Mouse (Mus musculus) hindlimb bud, embryonic 11.5 days (tissue): ENCODE results near the gene Dusp1.

ENCODE experiments used
- DNase-seq: peaks from one replicate; pipeline ENCODE4 v3.0.0-alpha.2; 2012; ENCODE audit warnings: low read depth, low spot score; ENCODE audit errors: extremely low spot score

Dusp1 gene

DNA sequence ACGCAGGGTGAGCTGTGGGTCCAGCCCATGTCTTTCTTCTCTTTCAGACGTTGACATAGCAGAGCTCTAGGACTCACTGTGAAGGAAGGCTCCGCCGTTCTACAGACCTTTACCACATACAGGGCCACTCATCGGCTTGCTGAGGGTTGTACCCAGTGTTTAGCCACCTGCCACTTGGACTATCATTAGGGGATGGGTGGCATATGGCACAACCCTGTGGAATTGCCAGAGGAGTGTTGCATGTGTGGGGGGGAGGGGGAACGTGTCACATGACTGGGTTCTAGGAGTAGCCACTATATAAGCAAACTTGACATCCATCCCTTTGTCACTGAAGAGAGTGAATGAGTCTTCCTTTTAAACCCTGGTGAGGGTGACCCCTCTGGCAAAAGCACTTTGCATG lies 1.5 kb upstream of the Dusp1 start:
- no peak for DNase-seq

DNA sequence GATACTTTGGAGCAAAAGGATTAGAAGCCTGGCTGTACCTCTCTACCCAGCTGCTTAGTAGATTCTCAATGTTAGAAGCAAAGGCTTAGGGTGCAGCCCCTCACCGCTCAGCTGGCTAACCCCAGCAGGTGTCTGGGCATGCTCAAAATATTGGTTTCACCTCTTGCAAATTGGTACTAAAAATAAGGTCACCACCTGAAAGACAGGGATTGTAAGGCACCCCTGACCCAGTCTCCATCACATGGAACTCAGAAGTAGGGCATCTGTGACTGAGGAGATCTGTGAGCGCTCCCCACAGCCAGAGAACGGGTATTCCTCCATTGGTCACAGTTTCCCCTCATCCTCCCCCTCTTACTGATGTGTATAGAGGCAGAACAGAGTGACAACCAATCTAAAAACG lies 364 bp upstream of the Dusp1 start:
- DNase-seq = no peak

DNA sequence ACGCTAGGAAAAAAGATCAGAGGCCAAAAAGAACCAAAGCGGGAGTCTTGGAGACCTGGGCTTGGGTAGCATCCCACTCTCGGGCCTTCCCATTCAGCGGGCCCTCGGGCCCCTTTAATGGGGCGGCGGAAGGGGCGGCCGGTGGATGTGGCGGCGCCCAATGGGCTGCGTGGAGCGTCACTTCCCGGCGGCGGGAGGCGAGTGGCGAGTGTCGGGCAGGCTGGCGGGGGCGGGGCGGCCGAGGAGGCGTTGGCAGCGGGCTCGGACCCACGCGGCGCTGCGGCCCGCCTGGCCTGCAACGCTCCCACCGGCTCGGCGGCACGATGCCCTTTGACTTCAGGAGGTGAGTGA lies 663 bp downstream of the Dusp1 start, which contains the start of gene Ergic1:
Gene Ergic1, plus strand, starts transcription at position 200 of the 351 bp plus-strand sequence.
- DNase-seq = peak; percentile 22

DNA sequence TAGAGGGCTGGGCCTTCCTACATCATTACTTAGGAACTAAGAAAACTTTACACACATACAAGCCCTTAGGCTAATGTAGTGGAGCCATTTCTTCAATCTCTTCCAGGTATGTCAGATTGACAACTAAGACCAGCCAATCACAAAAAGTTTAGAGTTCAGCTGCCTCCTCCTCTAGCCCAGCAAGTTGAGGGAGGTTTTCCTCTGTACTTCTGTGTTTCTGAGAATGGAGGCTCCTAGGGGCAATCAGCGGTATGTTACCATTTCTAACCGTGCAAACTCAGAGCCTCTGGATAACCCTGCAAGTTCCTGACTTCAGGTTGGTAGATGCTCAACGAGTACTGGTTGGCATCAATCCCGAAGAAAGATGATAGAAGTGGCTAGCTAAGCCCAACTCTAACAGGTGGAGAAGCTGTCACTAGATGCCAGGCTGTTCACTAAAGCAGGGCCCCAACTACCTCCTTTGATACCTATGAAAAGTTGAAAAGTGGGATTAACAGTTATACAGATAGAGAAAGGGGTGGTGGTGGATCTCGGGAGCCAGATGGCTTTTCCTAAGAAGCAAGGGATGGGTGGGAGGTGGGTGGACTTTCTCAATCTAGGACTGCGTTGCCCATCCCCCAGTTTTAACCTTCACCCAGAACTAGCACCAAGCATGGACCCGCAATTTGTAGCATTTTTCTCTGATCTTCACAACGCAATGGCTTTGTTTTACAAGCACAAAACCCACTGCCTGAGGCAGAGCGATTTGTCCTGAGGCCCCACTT lies 1.2 kb downstream of the Dusp1 start:
- DNase-seq = peak; percentile 16

DNA sequence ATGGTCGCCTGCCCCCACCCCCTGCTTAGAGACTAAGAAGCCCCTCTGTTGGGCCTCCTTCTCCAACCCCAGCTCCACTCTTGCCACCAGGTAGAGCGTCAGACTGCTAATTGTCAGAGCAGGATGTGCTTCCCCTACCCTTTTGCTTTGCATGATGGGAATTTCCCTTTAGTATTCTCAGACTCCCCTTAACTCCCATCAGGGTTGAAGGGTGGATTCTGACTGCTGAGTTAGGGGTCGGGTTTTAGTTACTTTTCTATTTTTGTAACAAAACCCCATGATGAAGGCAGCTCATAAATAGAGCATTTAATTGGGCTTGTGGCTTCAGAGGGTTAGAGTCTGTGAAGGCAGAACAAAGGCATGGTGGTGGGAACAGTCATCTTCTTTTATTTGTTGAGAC lies 8.9 kb downstream of the Dusp1 start:
- DNase-seq = no peak

DNA sequence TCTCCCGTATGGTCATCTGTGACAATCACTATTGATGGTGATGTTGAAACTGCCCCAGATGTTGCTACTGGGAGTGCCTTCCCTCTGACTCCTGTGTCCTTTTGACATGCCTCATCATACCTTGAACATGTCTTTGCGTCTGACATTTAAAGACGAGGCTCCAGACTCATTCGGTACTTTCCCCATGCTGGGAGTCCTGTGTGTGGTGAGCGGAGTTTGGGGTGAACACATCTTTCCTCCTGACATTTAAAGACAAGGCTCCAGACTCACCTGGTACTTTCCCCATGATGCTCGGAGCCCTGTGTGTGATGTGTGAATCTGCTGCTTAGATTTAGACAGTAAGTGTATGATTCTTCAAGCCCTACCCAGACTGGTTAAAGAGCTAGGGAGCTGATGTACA lies 10.8 kb downstream of the Dusp1 start:
- no peak for DNase-seq

DNA sequence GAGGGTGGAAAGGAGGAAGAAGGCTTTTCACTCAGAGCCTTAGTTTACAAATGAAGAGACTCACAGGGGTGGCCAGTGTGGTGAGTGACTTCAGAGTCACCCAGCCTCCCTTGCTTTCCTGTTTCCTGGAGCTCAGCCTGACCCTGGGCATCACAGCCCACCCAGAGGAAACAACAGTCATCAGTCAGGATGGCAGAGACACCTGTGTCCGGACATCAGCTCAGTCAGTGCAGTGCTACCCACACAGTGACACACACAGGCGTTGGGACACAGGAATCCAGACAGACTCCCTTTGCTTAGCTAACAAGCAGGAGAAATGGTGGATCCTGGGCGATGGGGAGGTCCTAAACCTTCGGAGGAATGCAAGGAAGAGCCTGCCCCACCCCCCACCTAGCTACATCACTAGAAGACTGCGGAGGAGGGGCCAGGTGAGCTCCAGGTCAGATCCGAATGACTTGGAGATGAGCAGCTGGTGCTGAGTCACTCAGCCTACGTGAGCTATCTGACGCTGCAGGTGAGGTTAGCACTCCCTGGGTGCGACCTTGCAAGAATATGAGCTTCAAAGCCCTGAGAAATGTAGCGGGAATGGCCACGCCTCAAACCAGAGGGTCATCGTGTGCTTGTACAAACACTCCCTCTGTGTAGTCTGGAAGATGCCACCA lies 12.6 kb downstream of the Dusp1 start:
- no peak for DNase-seq

DNA sequence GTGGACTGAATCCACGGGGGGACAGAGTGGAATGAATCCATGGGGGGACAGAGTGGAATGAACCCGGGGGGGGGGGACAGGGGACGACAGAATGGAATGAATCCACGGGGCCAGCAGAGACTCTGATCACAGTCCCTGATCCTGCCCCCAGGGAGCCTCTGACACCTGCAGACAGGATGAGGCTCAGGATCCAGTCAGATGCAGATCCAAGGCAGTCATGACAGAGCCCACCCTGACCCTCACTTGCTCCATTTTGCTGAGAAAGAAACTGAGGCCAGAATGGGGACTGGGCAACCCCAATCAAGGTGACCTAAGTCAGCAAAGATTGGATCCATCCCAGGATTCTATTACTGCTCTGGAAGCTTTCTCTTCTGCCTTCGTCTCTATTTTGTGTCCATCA lies 13.4 kb downstream of the Dusp1 start:
- no peak for DNase-seq

DNA sequence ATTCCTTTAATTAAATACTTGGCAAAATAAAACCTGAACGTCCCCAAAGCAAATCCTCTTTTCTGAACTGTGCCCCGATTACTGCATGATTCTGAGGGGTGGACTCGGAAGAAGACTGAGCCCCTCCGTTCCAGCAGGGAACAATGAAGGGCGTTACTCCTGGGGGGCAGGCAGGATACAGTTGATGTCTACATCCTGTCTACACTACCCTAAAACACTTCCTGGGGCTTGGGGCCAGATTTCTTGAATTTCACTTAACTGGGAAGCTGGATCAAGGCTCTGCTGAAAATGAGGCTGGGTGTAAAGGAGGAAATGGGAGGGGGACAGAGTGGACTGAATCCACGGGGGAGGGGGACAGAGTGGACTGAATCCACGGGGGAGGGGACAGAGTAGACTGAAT lies 14.2 kb downstream of the Dusp1 start:
- no peak for DNase-seq

DNA sequence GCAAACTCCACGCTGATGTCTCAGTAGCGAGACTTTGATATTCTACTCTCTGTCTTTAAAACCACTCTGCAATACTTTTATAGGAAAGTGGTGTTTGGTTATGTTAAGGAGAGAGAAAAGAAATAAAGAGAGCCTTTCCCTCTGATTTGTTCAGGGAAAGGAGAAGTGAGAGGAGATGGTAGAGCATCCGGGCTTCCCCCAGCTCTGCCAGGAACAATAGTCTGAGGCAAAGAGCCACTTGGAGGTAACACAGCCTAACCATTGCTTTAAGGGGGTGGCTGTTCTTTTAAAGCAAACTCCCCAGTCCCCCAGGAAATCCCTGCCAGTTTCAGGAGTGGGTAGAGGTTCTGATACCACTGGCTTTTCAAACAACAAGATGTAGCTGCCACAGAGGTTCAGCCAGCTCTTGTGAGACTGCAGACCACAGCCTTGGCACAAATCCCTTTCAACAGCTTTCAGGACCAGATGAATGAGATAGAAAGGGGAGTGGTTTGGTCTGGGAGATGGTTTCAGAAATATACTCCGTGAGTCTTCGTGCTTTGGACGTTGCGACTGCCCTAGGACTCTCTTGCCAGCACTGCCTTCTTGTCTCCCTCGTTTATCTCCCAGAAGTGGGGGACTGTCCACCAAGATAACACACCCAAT lies 17.5 kb downstream of the Dusp1 start:
- DNase-seq = no peak

DNA sequence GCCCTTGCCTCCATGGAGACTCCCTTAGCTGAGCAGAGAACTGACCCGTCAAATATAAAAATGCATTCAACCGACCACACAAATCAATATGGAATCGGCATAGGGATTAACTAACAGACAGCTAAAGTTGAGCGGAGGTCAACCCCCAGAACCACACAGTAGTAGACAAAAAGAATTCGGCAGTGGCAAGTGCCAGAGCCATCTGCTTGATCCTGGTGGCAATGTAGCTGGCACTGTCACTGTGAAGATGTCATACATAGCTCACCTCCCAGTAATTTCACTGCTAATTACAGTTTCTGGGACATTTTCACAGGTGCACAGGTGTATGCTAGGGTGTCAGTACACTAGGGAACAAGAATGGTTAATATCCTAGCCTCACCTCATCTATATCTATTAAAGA lies 21.8 kb downstream of the Dusp1 start:
- no peak for DNase-seq

DNA sequence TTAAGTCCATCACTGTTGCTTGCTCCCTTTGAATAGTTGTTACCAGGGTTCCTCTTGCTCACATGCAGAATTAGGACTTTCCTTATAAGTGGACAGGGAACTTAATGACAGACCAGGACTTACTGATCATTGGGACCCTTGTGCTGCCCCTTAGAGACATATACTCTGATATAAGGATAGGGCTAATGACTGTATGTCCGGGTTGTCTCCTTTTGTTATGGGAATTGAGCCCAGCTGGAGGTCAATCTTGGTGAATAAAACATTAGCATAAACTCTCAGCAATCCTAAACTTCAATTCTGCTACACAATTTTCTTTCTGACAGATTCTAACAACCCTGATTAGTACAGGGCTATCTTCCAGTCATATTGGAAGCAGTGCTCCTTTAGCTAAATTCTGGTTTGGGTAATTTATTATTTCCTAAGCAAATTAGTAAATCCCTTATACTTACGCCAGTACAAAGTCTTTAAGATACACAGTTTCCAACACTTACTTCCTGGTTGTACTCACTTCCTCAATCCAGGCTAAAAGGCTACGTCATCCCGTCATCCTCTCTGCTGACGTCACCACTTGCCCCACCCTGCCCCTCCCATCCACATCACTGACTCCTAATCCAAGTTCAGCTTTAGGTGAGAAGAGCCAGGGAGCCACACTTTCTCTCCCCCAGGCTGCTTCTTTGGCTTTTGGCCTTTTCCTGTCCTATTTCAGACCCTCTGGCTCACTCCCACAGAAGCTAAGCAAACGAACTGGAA lies 24.0 kb downstream of the Dusp1 start:
- no peak for DNase-seq

DNA sequence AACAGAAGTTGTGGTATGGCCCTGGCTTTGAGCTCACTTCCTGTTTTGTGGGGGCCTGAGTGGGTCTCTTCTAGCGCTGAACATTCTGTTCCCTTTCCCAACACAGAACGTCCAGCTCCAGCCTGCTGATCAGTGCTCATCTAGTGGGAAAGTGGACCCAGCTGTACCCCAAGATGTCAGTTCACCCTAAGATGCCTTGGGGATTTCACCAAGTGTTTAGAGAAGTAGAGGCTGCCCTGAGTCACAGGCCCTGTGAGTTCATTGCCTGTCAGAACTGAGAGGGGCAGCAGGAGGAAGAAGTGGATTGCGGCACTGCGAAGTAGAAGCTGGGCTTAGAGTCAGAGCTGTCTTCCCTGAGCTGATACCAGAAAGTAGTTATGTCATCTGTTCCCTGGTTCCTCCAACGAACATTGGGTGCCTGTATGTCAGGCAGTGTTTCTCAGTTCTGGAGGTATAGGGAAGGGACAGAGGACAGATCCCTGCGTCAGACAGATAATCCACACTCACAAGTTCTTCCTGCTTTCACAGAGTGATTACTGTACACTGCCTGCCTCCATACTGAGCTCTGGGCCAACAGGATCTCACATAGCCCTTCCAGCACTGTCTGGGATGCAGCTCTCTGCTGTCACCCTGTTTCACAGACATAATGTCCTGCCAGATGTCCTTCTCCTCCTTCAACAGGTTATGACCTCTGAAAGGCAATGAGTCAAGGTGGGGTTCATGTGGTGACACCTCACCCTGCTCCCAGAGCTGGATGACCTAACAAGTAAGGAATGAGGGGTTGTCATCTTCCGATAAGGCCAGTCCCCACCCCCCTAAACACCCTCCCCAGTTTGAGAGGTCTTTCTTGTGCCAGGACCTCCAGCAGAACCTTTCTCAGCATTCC lies 26.4 kb downstream of the Dusp1 start:
- DNase-seq = no peak

DNA sequence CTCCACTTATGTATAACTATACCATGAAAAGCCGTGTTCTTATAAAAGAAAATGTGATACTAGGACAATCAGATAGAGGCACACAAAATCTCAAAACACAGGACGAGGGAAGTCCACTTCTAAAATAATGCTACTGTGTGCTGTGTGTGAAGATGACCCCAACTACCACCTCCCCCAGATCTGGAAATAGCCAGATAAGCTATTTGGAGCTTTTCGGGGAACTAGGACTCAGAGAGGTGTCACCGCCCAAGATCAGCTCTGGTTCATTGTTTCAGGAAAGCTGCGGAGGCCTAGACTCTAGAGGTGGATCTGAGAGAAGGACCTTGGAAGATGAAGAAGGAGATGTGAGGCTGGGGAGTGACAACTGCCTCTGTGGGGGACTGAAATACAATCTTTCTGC lies 27.2 kb downstream of the Dusp1 start:
- no peak for DNase-seq

DNA sequence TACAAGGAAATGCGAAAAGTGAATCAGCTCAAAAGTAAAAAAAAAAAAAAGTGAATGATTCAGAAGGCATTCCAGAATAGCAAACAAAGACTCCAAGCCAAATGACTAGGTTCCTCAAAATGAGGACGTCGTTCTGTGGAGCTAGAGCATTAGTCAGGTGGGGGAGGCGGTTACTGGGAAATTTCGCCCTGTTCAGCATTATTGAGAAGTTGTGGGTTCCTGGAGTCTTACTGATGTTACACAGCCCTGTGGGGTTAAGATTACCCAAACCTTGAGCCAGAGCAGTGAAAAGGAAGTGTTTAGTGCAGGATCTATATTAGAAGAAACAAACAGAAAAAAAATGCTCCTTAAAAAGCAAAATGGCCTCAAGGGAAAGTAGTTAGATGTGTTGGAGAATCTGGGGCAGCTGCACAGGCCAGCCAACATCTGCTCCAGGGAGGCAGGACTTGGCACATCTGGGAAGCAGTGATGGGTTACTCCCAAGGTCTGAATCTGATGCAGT lies 28.0 kb downstream of the Dusp1 start:
- no peak for DNase-seq

DNA sequence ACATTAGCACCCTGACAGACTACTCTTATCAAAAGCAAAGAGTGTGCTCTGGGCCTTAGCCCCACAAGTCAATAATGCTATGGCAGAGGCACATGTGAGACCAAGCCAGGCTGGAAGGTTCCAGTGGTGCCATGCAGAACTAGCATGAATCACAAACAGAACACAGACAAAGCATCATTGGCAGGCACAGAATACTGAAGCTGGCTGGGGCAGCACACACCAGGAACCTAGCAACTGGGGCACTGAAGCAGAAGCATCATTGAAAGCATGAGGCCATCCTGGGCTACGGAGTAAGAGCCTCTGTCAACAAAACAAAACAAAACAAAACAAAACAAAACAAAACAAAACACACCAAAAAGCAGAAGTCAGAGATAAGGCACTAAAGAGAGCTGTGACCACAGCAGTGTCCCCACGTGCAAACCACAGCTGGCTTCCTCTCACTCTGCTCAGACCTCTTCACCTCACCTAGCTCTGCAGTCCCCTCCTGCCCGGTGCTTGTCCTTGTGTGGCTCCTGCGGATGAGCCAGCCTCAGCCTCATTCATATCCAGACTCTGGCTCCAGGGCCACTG lies 29.4 kb downstream of the Dusp1 start:
- no peak for DNase-seq

DNA sequence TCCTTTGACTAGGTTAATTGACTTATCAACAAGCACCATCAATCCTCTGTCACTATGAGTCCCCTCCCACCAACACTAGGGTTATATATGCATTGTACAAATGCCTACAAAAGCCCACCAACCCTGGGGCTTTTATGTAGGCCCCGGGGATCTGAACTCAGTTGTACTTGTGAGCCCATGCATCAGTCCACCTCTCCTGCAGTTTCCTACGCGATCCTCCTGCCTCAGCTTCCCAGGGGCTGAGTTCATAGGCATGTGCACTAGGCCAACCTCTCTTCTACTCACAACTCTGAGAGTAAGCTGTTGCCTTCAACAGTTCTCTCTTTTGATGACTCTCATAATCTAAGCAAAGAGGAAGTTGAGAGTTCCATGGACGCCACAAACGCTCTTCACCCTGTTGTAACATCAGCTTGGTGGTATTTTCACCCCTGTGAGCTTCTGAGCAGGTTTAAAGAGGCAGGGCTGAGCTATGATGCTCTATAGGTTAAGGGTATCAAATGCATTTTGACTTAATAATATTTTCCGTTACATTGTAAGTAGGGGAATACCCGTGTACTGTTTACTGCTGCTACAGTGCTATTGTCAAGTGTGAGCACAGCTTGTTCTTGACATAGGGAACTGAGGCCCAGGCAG lies 30.4 kb downstream of the Dusp1 start:
- no peak for DNase-seq

DNA sequence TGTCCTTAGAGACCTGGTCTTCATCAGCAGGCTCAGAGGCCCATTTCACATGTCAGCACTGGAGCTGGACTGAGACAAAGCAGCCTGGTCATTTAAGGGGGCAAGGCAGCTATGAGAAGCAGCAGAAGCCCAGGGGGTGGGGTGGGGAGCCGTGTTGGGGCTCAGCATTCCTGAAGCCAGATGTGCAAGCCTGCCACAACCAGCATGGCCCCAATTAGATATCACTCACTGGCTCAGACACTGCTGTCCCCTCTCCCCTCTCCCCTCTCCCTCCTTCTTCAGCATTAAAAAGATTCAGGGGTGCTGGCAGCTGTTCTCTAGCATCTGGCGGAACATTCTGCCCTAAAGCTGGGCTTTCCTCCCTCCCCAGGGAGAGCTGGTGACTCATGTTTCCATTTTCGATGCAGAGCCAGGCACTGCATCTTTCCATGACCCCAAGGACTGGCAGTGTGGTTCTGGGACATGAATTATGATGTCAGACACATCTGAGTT lies 31.3 kb downstream of the Dusp1 start:
- no peak for DNase-seq

DNA sequence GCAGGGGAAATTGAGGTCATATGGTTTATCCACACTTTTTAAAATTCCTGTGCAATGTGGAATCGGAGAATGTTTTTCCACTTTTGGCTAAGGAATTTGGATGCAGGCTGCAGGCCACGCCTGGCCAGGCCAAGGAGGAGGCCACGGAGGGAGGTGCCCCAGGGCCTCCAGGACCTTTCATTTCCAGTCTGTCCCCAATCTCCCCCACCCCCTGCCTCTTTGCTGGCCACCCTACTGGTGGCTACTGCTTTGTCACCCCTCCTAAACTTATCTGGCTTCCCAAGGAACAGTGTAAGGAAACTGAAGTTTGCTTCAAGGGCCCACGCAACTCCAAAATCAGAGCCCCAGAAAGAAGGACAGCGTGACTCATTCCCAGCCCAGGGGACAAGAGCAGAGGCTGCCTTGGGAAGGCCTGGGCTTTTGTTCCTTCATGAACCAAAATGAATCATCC lies 32.1 kb downstream of the Dusp1 start:
- DNase-seq = no peak
